Mouse (Mus musculus): ENCODE results near the gene Ttc27.
A peak's percentile ranks its signal among the peaks of the same experiment; 100 is the strongest.

Gene Ttc27

GRCm38 (mm10) chr17:74889535-74890117 is 172.1 kb downstream of the Ttc27 start:
- DNase-seq: peak; percentile 9

- DNase-seq: peak; percentile 1
Observed at GRCm38 (mm10) chr17:74902453-74902852, 184.9 kb downstream of the Ttc27 start.

GRCm38 (mm10) chr17:74903411-74904331 is 186.1 kb downstream of the Ttc27 start:
- peak; percentile 46 for DNase-seq

GRCm38 (mm10) chr17:74904332-74904687 is 186.8 kb downstream of the Ttc27 start:
- DNase-seq: no peak

DNA sequence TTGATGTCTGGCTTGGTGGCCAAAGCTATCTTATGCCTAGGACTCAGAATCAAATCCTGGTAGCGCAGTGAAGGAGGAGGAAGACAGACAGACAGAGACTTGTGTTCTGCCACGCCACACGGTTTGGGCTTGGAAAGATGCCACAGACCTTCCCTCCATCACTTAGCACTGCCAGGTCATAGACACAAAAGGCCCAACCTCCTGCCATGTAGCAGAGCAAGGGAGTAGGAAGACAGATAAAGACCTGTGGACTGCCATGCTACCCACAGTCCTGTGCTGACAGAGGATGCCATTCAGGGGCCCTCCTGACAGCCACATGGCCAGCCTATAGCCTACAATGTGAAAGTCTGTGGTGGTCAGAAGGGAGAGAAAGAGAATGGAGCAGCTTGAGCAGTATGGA is 187.4 kb downstream of the Ttc27 start:
- DNase-seq: peak; percentile 3

GRCm38 (mm10) chr17:74912995-74913394 is 195.5 kb downstream of the Ttc27 start:
- DNase-seq: no peak
